Mouse (Mus musculus): ENCODE results near the gene Krt32.

GRCm38 (mm10) chr11:100041454-100041853 is 46.6 kb downstream of the Krt32 start, which contains the start of gene Krt34:
- no peak for TF ChIP-seq TAL1 (IDR thresholded peaks at IDR 0.05; ENCODE audit: low read length)
- no peak for TF ChIP-seq GATA1 (IDR thresholded peaks at IDR 0.05; ENCODE audit: low read length)
